Mouse (Mus musculus) testis, postnatal 14 days (tissue): ENCODE results near the gene Rnf214.

Source experiments
- DNase-seq: peaks from one replicate; pipeline ENCODE4 v3.0.0; 2021; ENCODE audit warnings: low spot score

Rnf214 gene

GRCm38 (mm10) chr9:45815113-45815512 is 91.6 kb downstream of the Rnf214 start:
- no peak for DNase-seq
